ENCODE assay signal across 15 mouse cellular contexts in the genomic region with DNA sequence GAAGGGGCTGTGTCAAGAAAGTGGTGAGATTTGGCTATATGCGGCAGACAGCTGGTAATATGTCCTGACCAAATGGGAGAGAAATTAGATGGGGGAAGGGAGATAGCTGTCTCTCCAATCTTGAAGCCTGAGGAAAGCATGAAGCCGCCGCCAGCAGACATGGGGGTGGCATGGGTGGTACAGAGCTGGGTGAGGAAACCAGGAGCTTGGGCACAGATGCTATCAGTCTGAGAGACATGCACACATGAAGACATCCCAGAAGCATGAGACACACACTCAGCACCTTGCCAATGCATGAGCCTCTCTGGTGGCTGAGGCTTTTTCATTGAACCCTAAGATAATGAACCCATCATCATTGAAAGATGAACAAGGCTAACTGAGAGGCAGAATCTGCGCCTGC. TPM values are rescaled to one million over a fixed set of nuclear protein-coding genes. Genes with fewer than 3 reads are reported as not detected.
A peak's percentile ranks its signal among the peaks of the same experiment; 100 is the strongest.
DNase-seq lines count a peak whose midpoint lies in the region; ATAC-seq and TF ChIP-seq lines count a peak whose summit lies in the region.
"Had no signal": no experiment of that assay in that cellular context is flagged by ENCODE, and none has a peak within 500 bp of the region (broad histone marks: within the 10 kb centered on the region; RNA-seq: fewer than 3 reads in every experiment).

No protein-coding gene starts in this region.

- no peaks in the 10 kb centered on the region for H3K4me1 ChIP-seq in forebrain, embryonic 15.5 days
- H3K4me1 ChIP-seq in forebrain, embryonic 13.5 days, result 0 out of 2 replicates have a peak, but pooled peaks cover 6% of the 10 kb centered on the region
- peaks cover 13% of the 10 kb centered on the region; the same call in 1 of the 2 replicates for H3K4me1 ChIP-seq in E14TG2a.4 (replicated peaks; ENCODE audit: low read depth, low read length)
- H3K4me1 ChIP-seq: embryonic facial prominence, embryonic 15.5 days had no signal

- no peak for ATAC-seq in forebrain, embryonic 15.5 days (replicated peaks)
- no peak for ATAC-seq in forebrain, embryonic 13.5 days
- ATAC-seq: intestine, postnatal 0 days had no signal

- peak; percentile 78 to 85 for DNase-seq in layer of hippocampus, adult 18-20 months (ENCODE audit: low spot score in 2 of 2)
- DNase-seq in left cerebral cortex, postnatal 36 days (ENCODE audit: low spot score in 2 of 2), result peak; percentile 52 to 65
- no peak for DNase-seq in adrenal gland, adult (ENCODE audit: inconsistent age in 2 of 2, low spot score in 1 of 2)
- DNase-seq in cerebellum, postnatal 25 days, result no peak
- no peak for DNase-seq in spleen, postnatal 10 days (ENCODE audit: low spot score in 2 of 2)
- DNase-seq: adrenal gland, postnatal 14 days; heart, postnatal 4 days had no signal

- no peak overlapping the region for H3K27ac ChIP-seq in forebrain, embryonic 15.5 days (replicated peaks)
- no peak overlapping the region; the same call in 1 of the 2 replicates for H3K27ac ChIP-seq in forebrain, embryonic 13.5 days
- H3K27ac ChIP-seq: embryonic facial prominence, embryonic 15.5 days; liver, embryonic 14.5 days; neural tube, embryonic 13.5 days; stomach, embryonic 15.5 days had no signal

- H3K9me3 ChIP-seq in forebrain, embryonic 15.5 days, result no peaks in the 10 kb centered on the region
- no peaks in the 10 kb centered on the region for H3K9me3 ChIP-seq in forebrain, embryonic 13.5 days (replicated peaks)
- H3K9me3 ChIP-seq in E14TG2a.4 (ENCODE audit: low read length), result no peaks in the 10 kb centered on the region
- H3K9me3 ChIP-seq: embryonic facial prominence, embryonic 15.5 days; neural tube, embryonic 13.5 days; stomach, embryonic 15.5 days had no signal

- no peak for TF ChIP-seq CTCF in E14TG2a.4 (conservative IDR thresholded peaks at IDR 0.05; ENCODE audit: low read length)

- intact Hi-C loops in left cerebral cortex, postnatal 36 days (cut with DNase I), result no loop called here

- 0 out of 2 replicates have a peak overlapping the region, but pooled peaks have one; percentile 3 for H3K4me3 ChIP-seq in forebrain, embryonic 15.5 days
- H3K4me3 ChIP-seq in forebrain, embryonic 13.5 days, result no peak overlapping the region
- peak overlapping the region; percentile 8; the same call in 1 of the 2 replicates for H3K4me3 ChIP-seq in E14TG2a.4 (replicated peaks; ENCODE audit: low read length)
- H3K4me3 ChIP-seq: embryonic facial prominence, embryonic 15.5 days; neural tube, embryonic 13.5 days; stomach, embryonic 15.5 days had no signal

- H3K36me3 ChIP-seq in forebrain, embryonic 15.5 days, result no peaks in the 10 kb centered on the region
- H3K36me3 ChIP-seq in forebrain, embryonic 13.5 days (ENCODE audit: poor library complexity, severe bottlenecking), result no peaks in the 10 kb centered on the region
- H3K36me3 ChIP-seq in E14TG2a.4 (ENCODE audit: insufficient read depth, low read length), result no peaks in the 10 kb centered on the region
- H3K36me3 ChIP-seq: embryonic facial prominence, embryonic 15.5 days; neural tube, embryonic 13.5 days; stomach, embryonic 15.5 days had no signal

- H3K4me2 ChIP-seq in forebrain, embryonic 15.5 days (replicated peaks), result peak overlapping the region; percentile 24
- no peak overlapping the region for H3K4me2 ChIP-seq in forebrain, embryonic 13.5 days
- H3K4me2 ChIP-seq: embryonic facial prominence, embryonic 15.5 days; neural tube, embryonic 13.5 days; stomach, embryonic 15.5 days had no signal

- H3K27me3 ChIP-seq in forebrain, embryonic 15.5 days, result no peaks in the 10 kb centered on the region
- H3K27me3 ChIP-seq in forebrain, embryonic 13.5 days, result no peaks in the 10 kb centered on the region
- peaks cover 20% of the 10 kb centered on the region; the same call in 1 of the 2 replicates for H3K27me3 ChIP-seq in E14TG2a.4 (ENCODE audit: insufficient read depth, low read length)
- H3K27me3 ChIP-seq: embryonic facial prominence, embryonic 15.5 days; neural tube, embryonic 13.5 days; stomach, embryonic 15.5 days had no signal

- WGBS in forebrain, embryonic 15.5 days, result 88% methylated on average over 4 of the region's 4 CpGs
- WGBS in forebrain, embryonic 13.5 days, result 95% methylated on average over 4 of the region's 4 CpGs

- H3K9ac ChIP-seq in forebrain, embryonic 15.5 days (replicated peaks), result no peak overlapping the region
- H3K9ac ChIP-seq in forebrain, embryonic 13.5 days, result no peak overlapping the region
- H3K9ac ChIP-seq: embryonic facial prominence, embryonic 15.5 days; liver, embryonic 14.5 days; neural tube, embryonic 13.5 days; stomach, embryonic 15.5 days had no signal

RNA-seq across cellular contexts. Expression of a gene that starts 34.5 kb away (rescaled TPM):
- 14.2 and 15.7 TPM in 2 replicates for polyA plus RNA-seq in forebrain, embryonic 15.5 days (2015; fragmentation: Nextera tagmentation; extraction: Ambion mirVana)
- 7.0 TPM in 2 replicates for polyA plus RNA-seq in forebrain, embryonic 13.5 days (2015; fragmentation: Nextera tagmentation; extraction: Ambion mirVana)
- total RNA-seq in layer of hippocampus, adult 18-20 months (2021), result 100 to 1,000 TPM in 1 of 2 experiments, 10 to 100 TPM in 1; 94.9 to 103 TPM
- total RNA-seq in left cerebral cortex, postnatal 36 days (2021), result 10 to 100 TPM; 33.0 to 40.7 TPM

Comparison
In these comparisons a context has a peak if more than half of its experiments do, and no peak if none do; other contexts are left out.
1. DNase-seq: peak in layer of hippocampus, adult 18-20 months (2 of 2) and left cerebral cortex, postnatal 36 days (2 of 2); none in adrenal gland, adult (0 of 2), cerebellum, postnatal 25 days (0 of 2) and spleen, postnatal 10 days (0 of 2).